Mouse (Mus musculus) 3134 (cell line): ENCODE measurements around the gene Pou2f3.

Experiments
- DNase-seq: peaks from one replicate; pipeline ENCODE4 v3.0.0-alpha.2; 2011; ENCODE audit warnings: low spot score; ENCODE audit not compliant: insufficient read length; ENCODE audit errors: extremely low read depth

Gene Pou2f3

DNA sequence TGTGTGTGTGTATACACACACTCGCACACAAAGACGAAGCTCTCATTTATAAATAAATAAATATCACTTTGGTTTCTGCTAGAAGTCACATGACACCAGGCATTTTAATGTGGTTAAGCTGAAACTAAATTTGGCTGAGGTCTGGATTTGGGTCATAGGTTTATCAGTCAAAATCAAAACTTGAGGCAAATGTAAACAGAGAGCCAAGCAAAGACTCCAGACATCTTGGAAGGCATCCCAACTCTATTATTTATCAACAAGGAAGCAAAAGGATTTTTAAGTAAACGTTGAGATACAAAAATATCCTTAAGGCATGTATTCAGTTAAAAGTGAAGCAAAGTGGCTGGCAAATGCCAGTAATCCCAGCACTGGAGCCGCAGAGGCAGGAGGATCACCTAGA, 95.3 kb downstream of the Pou2f3 start:
- DNase-seq = no peak

DNA sequence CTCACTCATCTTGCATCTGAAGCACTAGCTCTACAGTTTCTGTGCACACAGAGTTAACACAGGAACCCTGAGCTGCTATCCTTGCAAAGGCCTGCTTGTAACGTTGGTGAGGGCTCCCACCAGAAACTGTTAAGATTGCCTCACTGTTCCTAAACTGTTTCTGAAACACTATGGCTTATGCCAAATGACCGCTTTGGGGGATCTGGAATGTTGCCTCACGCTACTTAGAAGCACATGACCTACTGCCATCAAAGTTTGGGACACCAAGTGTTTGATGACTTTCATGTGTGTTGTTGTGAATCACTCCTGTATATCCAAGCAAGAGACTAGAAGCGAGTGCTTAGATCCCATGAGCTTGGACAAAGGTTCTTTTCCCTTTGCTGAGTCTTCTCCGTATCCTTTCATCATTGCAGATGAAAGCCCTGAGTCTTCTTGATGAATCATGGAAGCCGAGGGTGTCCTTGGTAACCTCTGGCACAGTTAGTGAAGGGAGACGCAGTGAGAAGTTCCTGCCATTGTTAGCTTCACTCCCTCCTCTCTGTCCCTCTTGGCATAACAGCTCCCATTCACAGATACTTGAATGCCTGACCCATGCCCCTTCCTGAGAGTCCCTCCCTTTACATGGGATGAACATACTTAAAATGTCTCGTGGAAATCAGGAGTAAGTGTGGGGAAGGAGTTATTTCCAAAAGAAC, 99.7 kb downstream of the Pou2f3 start:
- DNase-seq = no peak

DNA sequence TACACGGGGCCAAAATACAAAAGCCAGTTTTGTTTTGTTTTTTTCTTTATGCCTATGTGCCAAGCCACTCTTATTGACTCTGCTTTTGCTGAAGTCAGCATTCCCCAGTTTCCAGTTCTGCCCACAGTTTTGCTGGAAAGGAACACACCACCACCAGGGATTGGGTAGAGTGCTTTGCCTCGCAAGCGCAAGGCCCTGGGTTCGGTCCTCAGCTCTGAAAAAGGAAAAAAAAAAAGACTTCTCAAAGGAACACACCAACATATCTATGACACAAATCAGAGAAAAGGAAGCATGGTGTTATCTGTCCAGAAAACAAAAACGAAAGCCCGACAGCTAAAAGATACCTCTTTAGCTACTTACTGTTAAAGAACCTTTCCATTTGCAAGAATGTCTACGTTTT, 101.0 kb downstream of the Pou2f3 start:
- no peak for DNase-seq

DNA sequence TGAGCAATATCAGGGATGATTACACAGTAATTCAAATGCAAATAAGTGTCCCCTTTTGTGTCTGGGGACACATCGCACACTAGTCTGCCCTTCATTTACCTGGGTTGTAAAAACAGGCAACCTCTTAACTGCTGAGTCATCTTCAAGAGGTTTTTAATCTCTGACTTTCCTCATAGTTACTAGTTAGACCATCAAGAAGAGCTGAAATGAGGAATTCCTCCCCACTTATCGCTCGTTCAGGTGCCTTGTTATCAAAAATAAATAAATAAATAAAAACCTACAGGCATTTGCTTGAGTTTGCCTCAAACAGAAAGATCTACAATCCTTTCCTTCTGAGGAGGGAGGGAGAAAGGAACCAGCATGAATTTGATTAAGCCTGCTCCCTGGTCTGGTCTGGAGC, 101.4 kb downstream of the Pou2f3 start:
- no peak for DNase-seq

DNA sequence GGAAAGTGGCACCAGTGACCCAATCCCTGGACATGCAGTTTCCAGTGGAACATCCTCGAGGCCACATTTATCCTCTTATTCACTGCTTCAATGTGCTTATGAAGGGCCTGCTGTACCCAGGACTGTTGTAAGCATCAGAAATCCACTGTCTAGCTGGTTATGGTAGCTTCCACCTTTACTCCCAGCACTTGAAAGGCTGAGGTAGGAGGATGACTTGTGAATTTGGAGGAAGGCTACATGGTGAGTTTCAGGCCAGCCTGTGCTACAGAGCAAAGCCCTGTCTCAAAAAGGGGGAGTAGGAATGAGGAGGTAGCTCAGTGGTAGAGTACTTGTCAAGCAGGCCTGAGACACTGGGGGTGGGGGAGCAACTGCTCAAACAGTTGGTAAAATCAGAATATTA, 102.1 kb downstream of the Pou2f3 start:
- DNase-seq = no peak

DNA sequence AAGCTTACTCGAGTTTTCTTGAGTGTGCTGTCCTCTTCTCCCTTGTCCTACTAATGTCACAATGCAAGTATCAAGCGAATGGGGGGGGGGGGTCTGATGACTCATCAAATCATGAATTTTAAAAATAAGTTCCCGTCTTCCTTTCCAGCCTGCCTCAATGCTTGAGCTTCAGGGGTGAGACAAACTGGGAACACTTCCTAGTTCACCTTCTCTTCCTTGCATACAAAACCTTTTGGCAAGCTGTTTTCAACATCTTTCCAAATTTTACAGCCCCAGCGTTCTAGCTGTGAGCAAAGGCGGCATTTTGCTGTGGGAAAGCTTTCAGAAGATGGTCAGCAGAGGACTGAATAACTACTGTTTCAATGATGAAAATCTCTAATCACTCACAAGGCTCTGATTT, 102.6 kb downstream of the Pou2f3 start:
- no peak for DNase-seq

DNA sequence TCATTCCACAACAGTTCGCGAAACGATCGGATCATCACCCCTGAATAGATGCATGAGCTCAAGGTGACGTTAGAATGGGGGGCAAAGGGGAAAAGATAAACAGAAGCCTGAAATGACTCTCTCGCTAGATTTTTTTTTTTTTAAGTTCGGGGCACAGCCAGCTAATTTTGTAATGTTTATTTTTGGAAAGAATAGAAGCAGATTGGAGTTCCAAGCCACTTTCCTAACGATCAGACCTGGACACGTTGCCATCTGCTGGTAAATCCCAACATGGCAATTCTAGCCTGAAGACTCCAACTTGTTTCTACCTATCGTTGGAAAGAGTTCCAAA, 103.0 kb downstream of the Pou2f3 start, which contains the start of gene Arhgef12:
Gene Arhgef12 (minus strand): TSS at position 53 of the 331 bp plus-strand sequence.
- DNase-seq = peak; percentile 38

DNA sequence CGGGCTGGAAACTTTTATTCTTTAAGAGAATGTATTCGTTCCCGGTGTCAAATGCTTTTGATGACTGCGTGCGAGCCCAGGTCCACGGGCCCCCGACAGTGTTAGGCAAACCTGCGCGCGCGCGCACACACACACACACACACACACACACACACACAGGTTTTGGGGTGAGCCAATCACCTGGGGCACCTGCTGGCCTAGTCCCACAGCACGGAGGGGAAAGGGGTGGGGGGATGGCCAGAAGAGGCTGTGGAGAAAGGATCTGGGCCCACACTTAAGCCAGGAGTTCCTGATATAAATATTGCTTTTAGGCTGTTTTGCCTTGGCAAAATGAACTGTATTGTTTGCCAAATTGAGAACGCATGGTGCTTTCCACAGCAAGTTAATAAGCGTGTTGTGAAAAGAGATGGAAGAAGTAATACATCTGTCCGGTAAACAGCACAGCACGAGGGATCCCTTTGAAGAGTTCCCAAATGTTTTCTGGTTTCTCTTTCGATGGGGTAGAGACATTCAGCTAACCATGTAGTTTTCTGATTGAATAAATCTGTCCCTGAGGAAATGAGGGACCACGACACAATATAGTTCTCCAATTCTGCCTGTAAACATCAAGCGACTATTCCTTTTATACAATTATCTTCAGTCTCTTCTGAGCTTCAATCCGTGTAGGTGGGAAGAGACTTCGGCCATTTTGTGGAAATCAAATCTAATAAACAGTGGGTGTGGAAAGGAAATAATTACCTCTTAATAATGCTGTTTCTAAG, 103.6 kb downstream of the Pou2f3 start:
- DNase-seq = no peak

DNA sequence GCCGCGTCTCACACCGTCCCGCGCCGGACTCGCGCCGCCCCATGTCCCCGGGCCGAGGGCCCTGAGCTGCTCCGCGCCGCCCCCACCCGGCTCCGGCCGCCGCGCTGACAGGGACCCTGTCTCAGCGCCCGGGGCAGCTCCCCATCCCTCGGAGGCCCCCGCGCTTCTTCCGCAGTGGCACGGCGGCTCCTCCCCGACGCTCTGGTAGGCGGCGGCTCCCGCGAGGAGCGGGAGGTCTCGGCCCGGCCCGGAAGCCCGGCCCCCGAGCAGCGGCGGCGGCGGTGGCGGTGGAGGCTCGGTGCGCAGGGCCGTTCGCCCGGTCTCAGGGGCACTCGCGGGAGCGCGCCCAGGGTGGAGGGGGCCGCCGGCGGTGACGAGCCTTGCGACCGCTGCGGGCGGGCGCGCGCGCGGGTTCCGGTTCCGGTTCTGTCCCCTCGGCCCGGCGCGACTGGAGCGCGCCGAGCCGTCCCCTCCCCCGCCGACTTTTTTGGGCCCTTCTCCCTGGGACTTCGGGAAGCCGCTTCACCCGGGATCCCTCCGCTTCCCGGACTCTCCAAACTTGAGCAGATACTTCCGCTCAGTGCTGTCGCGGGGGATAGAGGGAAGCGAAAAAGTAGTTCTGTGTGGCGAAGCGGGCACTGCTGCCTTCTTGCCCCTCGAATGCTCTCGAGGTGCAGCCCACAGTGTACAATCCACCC, 104.4 kb downstream of the Pou2f3 start:
- DNase-seq = peak; percentile 93

DNA sequence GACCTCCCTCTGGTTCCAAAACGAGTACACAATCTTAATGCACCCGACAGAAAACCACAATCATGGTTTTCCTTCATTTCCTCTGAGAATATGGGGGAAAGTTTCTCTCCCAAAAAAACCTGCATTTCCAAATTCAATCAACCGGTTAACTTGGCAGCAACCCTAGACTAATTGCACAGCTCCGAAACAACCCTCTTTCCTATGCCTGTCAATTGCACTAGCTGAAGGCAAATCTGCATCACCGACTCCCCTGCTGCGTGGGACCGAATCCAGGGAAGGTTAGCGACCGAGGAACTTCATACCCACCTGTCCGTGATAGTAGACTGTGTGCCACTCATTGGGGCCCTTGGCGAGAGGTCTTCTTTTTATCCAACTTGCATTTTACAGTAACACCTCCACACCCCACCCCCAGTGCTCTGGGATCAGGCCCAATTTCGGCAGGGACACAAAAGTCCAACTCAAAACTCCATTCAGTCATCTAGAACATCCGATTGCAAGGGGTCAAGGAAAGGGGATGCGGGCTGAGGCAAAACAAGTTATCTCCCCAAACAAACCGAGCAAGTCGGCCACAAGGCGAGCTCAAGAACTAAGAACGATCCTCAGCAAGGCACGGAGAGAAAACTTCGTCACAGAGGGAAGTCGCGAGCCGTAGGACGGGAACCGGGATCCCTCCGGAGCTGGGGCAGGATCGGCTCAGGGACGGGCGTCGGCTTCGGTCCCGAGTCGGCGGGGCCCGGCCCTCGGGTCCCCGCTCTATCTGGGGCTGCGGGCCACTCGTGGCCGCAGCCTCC, 105.1 kb downstream of the Pou2f3 start:
- DNase-seq = peak; percentile 64

DNA sequence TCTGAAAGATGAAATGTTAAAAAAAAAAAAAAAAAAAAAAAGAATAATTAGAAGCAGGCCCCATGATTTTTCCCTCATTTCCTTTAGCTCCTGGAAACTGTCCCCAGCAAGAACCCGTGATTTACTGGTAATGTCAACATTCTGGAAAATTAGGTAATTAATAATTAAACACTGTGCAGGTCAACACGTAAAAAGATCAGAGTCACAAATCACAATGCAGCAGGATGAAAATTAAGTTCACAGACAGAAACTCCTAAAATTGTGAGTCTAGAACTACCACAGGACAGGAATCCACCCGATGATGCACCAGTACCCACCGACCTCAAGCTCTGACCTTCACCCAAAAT, 105.7 kb downstream of the Pou2f3 start:
- no peak for DNase-seq

DNA sequence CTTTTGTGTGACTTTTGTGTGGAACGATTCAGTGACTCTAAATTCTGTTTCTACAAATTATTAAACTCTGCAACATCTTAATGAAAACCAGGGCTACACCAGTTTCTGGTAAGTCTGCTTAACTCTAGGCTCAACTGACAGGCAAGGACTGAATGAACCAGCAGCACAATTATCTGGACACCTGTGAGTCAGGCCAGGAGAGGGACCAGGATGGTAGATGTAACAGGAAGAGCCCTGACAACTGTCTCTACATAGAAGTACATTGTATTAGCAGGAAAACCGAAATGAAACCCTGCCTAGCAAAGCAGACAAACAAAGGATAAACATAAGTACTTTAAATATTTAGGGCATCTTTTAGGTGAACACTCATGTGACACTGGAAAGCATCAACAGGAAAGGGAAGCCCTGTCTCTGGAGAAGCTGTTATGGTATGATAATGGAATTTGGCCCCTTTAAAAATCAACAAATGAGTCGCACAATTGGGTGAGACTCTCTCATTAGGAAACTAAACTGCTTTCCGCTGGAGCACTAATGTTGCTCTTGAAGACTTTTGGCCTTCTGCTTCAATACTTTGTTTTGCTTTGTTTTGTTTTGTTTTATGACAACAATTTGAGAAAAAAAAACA, 106.4 kb downstream of the Pou2f3 start:
- no peak for DNase-seq

DNA sequence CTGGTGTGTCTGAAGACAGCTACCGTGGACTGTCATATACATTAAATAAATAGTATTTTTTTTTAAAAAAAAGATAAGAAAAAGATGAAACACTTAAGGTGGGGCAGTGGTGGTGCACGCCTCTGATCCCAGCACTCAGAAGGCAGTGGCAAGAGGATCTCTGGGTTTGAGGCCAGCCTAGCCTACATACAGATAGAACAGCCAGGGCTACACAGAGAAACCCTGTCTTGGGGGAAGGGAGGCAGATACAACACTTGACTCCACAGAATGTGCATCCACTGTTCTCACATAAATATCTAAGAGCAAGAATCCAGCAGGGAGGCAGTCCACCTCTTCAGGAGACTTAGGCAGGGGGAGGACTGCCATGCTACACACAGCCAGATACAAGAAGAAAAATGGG, 107.2 kb downstream of the Pou2f3 start:
- DNase-seq = no peak

DNA sequence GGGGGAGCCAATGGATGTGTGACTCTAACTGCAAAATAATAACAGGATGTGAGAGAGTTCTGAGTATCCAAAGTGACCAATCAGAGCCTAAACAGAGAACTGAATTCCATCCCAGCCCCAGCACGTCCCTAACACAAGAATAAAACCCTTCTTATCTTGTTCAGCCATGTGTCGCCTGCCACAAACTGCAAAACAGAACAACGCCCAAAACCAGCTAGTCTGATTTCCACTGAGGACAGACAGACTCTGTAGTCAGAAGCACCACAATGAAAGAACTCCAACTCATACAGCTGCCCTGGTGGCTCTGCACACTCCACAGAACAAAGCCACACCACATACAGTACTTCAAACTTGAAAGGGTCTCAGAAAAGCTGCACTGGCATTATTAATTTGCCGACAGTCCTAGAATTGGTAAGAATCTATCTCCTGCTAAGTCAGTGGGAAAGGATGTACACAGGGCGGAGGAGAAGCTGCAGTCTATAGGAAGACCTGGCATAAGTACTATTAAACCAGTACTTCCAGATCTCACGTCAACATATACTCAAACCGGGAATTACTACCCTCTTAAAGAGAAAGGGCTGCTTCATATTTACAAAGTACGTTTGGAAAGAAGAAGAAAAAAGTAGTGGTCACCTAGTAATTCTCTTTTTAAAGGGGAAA, 108.1 kb downstream of the Pou2f3 start:
- no peak for DNase-seq

DNA sequence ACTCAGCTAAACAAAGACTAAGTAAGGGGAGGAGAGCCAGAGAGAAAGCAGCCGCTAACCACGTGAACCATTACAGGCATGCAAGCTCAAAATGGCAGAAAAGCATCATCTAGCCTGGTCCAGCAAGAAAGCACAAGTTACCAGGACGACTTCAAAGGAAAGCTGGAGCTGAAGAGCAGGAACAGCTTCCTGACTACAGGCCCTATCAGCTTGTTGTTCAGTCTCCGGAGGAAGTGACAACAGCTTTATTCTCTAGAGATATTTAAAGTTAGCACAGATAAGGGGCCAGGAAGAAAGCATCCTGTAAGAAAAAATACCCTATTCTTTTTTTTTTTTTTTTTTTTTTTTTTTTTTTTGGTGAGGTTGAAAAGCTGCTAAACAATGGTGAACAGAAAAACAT, 111.2 kb downstream of the Pou2f3 start:
- no peak for DNase-seq

DNA sequence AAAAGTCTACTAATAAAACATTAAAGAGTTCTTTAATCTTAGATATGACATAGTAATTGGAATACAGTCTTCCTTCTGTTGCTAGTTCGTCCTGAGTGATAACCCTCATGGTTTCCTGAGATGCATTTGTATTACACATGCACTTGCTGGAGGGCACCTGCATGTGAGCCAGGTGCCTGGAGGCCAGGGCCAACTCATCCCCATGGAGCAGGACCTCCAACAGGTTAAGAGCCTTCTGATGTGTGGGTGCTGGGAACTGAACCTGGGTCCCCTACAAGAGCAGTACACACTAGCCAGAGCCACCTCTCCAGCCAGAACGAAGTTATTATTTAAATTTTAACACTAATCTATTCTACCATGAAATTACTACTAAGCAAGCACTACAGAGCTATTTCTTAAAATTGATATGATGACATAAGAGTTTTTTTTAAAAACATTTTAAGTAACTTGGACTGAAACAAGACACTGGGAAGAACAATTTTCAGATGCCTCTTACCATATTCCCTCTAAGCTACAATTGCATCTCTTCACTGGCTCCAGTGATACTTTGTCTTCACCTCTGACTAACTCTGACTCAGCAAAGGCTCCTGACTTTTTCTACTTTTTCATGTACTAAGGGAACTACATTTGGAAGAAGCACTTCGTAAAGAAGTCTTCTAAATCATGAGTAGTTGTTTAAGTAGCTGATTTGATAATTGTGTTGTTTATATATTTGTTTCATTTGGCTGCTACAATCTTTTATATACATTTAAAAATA, 112.2 kb downstream of the Pou2f3 start:
- no peak for DNase-seq

DNA sequence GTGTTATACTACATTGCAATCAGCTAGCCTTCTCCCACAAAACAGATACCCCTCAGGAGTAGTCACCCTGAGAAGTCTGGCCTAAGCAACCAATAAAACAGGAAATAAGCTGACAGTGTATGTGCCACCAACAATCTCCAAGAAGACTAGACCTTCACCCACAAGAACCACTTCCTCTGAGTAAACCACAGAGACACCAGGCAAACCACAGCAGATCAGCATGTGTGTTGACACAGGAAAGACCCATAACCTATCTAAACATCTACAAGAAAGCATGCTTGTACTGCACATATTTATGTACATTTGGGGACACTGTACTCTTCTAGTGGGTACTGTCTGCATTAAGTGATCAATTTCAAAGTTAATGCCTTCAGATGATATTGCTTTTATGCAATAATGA, 113.8 kb downstream of the Pou2f3 start:
- no peak for DNase-seq

DNA sequence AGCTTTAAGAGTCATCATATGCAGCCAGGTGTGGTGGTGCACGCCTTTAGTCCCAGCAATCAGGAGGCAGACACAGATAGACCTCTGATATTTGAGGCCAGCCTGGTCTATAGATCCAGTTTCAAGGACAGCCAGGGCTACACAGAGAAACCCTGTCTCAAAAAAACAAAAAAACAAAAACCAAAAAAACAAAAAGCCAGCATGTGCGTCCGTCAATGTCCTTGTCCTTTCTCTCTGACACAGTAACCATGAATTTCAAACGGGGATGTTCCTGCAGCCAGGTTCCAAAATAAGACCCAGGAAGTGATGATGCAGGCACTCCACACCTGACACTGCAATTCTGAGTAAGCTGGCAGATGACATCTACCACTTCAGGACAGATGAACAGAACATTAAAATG, 115.3 kb downstream of the Pou2f3 start:
- DNase-seq = no peak

DNA sequence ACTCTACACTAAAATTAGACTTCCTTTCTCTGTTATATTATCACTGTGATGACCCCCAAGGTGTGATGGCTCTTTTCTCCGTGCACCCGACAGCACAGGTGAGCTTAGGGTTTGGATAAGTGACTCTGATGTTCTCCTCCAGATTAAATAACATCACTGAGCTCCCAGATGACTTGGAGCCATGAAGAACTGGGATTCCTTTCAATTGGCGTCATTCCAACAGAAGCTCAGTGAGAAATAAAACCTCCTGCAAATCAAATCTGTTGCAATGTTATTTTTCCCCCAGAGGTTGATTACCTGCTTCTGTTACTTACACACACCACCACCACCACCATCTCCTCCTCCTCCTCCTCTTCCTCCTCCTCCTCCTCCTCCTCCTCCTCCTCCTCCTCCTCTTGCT, 116.4 kb downstream of the Pou2f3 start:
- DNase-seq = no peak
